Mouse (Mus musculus): ENCODE results near the gene Fam98a.

Fam98a gene

DNA sequence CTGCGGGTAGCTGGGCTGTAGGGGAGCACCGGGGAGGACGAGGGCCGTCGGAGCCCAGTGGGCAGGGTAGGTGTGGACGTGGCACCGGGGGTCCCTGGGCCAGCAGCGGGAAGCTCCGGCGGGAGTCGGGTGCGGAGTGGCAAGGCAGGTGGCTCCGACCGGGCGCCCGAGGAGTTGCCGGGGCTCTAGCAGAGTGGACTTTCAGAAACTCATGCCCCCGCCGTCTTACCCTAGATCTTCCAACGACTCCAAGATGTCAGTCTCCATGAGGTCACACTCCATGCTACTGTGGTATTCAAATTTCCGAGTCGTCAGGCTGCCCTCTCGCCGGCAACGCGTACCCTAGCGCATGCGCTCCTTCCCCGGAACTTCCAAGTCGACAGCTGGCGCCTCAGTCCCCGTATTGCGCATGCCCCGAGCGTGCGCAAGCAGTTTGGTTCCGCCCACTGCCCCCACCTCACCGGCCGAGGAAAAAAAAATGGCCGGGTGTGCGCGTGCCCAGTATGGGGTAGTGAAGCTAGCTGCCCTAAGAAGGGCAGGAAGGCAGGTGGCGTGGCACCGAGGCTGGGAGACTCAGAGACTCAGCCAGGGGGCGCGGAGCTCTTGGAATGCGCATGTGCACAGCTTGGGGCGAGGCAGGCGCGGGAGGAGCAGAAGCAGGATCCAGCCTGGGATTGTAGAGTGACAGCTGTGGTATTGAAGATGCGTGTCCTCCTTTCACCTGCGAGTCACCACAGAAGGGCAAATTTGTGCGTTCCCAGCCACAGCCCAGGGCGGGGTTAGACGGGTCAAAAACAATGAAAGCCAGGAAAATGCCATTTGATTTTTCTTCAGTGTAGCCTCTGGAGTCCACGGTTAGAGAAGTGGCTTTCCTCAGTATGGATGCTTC is at the start of gene Fam98a:
TSS of gene Fam98a (minus strand) at position 435 of the 889 bp plus-strand sequence.
- CTCF ChIA-PET = interaction anchor here (0.7 kb wide), 1 partner anchor 128 kb away, joined by 4 read pairs; no protein-coding TSS in a partner anchor

DNA sequence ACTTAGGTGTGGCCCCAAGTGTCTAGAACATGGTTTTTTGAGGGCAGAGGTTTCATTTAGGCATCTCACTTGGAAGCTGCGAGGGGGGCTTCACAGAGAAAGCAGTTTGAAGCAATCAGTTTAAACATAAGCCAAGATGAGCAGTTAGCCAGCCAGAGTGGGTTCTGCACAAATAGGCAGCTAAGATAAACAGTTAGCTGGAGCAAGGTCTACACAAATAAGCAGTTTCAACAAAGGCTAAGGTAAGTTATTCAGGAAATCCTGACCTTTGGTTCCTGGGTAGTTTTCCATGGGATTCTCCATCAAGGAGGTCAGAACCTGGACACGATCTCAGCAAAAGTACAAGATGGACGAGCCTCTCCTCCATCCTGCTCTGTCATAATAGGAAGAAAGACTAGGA is 46.9 kb upstream of the Fam98a start:
- CTCF ChIA-PET = no interaction called here

DNA sequence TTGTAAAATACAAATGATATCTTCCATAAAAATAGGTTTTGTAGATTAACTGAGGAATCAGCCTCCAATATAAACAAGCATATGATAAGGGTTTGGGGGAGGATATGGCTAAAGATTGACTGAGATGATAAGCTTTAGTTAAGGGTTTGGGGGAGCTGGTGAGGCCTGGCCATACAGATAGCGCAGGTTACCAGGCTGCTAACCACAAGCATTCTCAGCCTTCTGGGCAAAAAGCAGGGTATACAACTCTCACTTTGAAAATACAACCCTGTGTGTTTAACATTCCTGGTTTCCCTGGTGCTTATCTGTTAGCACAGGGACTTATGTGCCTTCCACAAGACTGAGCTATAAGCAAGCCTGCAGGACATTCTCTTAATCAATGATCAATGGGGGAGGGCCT is 31.0 kb upstream of the Fam98a start:
- CTCF ChIA-PET = no interaction called here

DNA sequence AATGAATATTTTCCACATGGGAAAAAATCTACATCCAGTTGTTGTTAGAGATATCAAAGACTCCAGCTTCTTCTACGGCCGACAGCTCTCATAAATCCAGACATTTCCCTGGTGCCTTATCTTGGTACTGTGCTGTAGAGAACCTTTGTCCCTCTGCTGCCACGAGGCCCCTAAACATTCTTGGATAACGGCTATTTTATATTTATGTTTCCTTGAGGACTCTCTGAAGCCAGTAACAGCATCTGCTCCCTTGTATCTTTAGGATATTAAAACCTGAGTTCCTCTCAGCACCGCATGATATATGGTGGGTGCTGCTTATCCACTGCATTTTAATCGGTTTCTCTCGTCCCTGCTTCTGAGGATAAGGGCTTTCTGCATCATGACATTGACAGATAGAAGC is 23.9 kb upstream of the Fam98a start:
- CTCF ChIA-PET = no interaction called here

DNA sequence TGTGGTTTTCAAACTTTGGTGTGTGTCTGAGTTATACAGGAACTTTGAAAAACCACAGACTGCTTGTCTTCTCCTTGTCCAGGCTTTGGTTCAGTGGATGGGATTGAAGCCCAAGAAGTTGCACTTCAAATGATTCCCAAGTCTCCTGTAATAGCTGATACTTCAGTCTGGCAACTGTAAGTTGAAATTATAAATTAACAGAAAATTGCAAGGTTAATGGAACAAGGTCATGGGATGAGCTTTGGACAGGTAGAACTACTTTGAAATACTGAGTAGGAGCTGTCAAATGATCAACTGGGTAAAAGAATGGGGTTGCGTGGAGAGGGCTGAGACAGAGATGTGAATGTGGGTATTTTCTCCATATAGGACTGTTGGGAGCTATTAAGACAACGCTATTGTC is 6.3 kb upstream of the Fam98a start:
- CTCF ChIA-PET = no interaction called here

DNA sequence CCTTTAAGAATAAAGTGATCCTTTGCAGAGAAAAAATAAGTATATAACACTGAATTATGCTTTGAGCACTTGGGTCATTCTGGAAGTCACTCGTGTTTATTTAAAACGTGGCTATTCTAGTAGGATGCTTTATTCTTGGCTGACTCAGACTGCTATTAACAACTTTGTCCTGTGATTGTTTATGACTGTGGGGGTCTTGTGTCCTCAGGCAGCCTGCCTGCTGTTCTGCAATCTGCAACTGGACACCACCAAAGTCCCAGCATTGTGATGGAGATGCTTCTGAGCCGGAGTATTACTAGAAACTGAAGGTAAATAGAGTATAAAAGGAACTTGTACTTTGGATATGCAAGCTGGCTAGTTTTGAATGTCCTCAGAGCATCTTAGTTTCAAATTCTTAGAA is 5.3 kb upstream of the Fam98a start:
- CTCF ChIA-PET = no interaction called here

DNA sequence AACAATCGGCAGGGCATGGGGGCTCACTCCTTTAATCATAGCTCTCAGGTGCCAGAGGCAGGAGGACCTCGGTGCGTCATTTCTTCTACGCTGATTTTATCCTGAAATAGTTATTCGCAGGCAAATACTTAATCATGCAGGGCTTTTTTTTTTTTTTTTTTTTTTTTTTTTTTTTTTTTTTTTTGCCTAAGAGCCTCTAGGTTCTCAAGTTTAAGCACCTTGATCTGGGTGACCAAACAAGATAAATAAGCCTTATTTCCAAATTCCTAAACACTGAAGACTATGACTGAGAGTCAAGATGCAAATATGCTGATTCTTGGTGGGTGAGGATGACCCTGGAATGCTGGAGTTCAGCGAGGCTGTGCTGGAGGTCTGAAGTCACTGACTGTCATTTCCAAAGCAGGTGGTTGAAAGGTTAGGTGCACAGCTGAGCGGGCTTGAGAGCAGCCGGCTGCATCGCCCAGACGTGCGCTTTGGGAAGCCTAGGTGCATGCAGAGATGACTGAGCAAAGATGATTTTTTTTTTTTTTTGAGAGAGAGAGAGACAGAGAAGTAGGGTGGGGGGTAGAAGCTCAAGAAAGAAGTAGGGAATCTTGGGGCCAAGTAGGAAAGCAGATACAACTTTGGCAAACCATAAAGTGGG is 854 bp downstream of the Fam98a start:
- CTCF ChIA-PET = interaction anchor here (0.6 to 0.7 kb wide), 2 partner anchors 58 to 127 kb away, joined by 3 to 4 read pairs; no protein-coding TSS in a partner anchor

DNA sequence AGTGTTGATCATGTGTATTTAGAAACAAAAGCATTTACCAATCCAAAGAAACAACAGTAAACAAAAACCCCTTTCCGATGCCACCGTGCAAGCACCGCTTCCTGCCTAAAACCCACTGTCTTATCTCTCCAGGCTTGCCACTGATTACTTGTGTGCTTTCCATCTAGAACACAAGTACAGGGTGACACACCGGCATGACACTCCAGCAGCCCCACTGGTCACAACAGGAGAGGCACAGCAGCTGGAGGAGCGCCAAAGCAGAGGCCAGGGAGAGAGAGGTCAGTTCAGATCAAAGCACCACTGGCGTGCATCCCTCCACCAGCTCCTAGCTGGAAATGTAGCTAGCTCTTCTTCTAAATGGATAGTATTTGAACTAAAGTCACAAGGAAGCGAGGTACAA is 7.5 kb downstream of the Fam98a start:
- CTCF ChIA-PET = no interaction called here

DNA sequence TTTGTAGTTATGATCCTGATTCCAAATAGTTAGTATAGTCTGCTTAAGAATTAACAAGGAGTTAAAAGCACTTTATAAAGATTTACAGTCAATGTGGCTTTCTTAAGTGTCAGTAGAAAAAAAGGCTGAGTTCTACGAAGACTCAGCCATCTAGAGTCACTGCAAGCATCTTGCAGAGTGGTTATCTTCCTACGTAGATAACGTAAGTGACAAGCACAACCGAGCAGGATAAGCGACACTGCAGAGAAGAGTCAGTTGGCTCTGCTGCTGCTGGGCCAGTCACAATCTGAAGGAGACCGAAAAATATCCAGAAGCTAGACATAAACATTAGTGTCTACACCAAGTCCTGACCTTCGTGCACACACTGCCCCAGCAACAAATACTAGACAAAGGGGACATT is 8.3 kb downstream of the Fam98a start:
- CTCF ChIA-PET = no interaction called here

DNA sequence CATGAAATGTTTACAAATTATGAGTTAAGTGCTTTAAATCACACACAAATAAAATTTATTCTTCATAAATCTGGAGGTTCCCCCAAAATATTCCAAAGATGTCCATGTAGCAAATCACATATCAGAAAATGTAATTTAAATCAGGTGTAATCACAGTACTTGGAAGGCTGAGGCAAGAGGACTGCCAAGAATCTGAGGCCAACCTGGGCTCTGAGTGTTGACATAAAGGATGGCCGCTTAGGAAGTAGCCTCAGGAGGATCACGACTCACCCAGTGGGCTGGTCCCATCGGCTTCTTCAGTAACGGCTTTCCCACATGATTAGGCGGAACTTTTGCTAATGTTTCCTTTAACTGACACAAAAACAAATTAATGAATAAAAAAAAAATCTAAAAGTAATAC is 11.9 kb downstream of the Fam98a start:
- CTCF ChIA-PET = no interaction called here

DNA sequence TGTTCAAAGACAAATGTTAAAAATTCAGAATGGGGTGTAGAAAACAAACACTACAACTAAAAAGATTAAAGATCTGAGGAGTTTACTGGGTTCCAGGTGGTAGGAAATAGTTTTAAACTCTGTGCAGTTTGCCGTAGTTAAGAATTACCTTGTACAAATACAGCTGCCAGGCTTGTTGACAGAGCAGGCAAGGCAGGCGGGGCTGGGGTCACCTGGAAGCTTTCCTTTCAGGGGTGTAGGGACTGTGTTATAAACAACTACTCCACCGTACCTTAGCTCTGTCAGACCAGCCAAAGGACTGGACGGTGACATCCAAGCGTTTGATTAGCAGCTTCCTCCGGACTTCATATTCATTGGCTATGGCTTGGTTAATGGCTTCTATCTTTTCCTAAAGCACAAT is 12.6 kb downstream of the Fam98a start:
- CTCF ChIA-PET = no interaction called here

DNA sequence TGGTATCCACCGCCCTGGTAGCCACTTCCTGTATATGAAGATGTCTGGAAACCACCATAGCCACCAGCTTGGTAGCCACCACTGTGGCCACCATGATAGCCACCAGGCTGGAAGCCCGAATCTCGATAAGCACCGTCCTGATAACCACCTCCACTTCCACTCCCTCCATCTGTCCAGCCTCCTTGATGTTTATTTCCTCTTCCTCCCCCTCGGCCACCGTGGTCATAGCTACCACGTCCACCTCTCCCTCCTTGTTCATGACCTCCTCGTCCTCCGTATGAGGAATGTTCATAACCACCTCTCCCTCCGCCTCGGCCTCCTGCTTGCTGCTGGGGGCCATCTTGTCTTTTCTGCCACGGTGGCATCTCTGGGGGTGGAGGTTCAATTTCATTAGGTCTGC is 13.3 kb downstream of the Fam98a start:
- CTCF ChIA-PET = no interaction called here

DNA sequence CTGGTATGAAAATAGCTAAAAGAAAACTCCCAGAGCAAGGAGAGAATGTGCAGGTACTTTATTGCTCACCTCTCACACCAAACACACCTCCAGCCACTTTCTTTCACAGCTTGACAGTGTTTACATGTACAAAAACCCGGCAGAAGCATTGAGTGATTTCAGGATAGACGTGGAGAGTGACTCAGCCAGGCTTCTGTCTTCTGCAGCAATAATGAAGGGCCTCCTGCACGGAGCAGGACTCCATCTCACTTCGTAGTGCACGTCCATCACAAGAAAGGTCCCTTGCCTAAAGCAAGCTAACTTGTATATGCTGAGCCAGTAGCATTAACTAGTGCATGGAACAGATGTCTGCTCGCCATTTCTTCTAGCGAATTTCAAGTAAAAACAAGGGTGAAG is 14.7 kb downstream of the Fam98a start:
- CTCF ChIA-PET = interaction anchor here (0.6 to 1.1 kb wide), 5 partner anchors 10 to 288 kb away, joined by 3 to 8 read pairs (median 3); no protein-coding TSS in a partner anchor

DNA sequence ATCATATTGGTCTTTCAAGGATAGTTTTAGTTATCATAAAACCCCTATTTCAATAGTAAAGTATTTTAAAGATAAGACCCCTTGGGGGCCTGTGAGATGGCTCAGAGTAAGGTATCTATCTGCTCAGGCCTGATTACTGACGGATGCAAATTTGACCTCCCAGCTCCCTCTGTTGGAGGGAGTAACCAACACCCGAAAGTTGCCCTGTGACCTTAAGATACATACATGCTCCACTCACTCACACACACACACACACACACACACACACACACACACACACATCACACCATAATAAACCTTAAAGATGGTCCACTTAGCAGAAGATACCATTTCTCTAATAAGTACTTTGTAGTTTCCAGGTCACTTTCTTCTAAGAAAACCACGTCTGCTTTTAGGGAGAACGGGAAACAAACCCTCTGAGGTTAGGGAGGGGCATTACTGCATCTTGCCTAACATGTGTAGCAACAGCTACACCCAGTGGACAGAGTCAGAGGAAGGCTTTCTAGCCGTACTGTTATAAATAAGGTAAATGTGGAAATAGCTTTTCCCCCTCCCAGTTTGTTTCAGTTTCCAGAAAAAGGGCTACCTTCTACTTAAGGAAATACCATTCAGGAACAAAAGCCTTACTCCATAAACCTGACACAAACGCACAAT is 15.2 kb downstream of the Fam98a start:
- CTCF ChIA-PET = interaction anchor here (0.7 to 1.1 kb wide), 4 partner anchors 9 to 287 kb away, joined by 3 to 8 read pairs (median 3); no protein-coding TSS in a partner anchor

DNA sequence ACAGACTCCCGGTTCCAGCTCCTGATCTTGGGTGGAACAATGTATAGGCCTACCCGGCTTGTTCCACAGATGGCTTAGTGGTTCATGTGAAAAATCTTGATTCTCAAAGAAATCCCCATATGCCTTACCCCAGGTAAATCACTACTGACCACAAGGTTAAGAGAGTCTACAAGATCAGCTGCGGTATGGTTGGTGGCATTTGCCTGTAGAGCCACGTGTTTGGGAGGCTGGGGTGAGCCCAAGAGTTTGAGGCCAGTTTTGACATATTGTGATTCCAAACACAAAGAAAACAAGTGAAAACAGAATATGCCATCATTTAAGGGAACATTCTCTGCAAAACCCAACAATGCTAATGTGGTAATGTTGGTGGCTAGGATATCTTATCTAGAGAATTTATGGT is 16.1 kb downstream of the Fam98a start:
- CTCF ChIA-PET = no interaction called here

DNA sequence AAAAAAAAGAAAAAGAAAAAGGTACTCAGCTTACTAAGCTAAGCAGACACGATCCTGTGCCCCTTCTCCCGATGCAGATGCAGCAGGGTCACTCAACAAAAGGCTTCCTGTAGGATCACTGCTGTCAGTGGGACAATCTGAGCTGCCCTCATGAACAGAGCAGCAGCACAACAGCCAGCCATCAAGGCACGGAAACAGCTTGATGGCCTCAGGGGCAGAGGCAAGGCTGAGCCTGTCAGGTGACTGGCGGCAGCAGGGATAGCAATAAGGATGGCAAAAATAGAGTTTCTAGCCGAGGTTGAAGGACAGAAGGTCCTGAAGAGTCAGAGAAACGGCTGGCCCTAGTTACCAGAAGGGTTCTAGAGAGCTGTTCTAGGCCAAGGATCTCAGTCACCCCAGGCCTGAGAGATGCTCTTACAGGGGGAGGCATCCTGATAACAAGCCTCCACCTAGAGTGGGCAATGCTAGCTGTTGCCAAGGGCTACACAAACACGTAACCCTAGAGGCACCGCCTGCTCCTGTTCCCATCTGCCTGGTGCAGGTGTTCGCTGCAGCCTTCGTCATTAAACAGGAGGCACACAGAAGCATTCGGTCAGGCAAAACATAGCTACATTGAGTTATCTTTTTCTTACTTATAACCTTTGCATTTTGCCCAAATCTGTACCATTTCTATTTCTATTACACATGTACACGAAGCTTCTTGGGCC is 17.3 kb downstream of the Fam98a start:
- CTCF ChIA-PET = interaction anchor here (0.6 kb wide), 2 partner anchors 127 to 407 kb away, joined by 4 read pairs; no protein-coding TSS in a partner anchor

DNA sequence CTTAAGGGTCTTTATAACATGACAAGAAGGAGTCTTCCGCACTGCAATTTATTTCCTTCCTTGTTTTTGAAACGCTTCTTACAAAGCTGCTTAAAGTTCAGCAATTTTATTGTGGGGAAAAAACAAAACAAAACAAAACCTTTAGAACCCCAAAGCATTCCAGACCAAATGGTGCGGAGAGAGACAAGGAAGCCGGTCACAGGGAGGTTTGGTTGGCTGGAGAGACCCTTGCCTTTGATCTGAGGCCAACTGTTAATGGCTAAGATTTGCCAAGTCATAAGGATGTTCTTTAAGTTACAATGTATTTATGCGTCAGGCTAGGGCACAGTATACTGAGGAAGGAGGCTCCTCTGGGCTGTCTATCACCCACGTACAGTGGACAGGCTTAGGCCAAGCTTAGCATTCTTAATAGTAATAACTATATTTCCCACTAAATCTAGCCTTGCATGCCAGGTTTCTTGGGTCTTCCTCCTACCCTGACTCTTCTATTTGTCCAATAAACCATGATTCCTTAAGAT is 19.2 kb downstream of the Fam98a start:
- CTCF ChIA-PET = no interaction called here

DNA sequence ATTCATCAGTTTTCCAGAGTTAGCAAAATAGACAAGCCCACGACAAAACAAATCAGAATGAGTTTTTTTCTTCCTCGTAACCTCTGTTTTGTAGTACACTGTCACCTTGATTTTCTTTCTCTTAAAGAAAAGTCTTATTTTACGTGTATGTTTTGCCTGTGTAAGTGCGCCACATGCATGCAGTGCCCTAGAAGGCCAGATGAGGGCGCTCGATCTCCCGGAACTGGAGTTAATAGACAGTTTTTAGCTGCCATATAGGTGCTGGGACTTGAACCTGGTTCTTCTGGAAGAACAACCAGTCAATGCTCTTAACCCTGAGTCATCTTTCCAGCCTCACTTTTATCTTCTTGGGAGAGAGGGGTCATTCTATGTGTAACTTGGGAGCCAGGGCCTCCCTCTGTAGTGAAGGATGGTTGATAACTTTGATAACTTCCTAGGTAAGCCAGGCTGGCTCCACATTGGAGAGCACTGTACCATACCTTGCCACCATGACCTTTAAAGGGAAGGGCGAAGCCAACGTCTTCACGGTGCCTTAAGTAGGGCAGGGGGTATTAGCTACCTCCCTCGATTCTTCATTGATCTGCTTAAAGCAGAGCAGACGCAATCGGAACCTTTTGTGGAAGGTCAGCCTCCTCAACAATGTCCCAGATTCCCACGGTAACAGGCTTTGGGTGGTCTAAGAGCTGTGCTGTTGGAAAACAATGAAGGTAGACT is 22.4 kb downstream of the Fam98a start:
- CTCF ChIA-PET = no interaction called here

DNA sequence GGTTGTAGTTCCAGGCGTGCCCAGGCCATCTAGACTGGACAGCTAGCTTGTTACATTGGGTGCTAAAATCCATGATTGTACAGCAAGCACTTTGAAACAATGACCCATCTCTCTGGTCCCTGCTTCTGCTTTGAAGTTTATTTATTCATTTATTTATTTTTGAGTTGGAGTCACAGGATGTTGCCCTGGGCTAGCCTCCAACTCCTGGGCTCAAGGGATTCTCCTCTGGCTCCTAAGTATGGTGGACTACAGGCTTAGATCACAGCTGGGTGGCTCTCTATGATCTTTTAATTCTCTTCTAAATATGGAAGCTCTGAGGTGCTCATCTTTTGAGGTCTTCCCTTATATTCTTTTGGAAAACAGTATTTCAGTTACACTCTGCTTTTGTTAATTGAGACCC is 25.3 kb downstream of the Fam98a start:
- CTCF ChIA-PET = interaction anchor here (0.5 to 1.1 kb wide), 2 partner anchors 11 to 42 kb away, joined by 3 to 8 read pairs; no protein-coding TSS in a partner anchor

DNA sequence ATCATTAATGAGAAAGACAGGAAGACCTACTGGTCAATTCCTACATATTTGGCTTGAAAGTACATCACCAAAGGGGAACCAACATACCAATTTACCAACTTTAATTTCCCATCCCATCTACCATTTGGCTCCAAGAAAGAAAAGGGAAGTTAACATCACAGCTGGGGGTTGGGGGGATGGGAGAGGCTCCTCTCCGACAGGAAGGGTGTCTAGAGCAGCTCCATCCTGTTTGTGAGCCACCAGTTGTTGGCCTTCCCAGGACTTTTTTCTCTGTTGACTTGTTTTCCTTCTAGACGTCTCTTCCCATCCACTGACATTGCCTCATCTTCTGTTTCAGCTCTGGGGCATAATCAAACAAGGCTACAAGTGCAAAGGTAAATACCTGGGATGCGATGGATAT is 27.9 kb downstream of the Fam98a start:
- CTCF ChIA-PET = no interaction called here
